Mouse (Mus musculus): ENCODE results near the gene Mapk8ip3. TPM values are rescaled to one million over a fixed set of nuclear protein-coding genes. Genes with fewer than 3 reads are reported as not detected.

The Mapk8ip3 gene
- polyA plus RNA-seq, 1 experiment, result 363 TPM

GRCm38 (mm10) chr17:24923246-24923645 is 13.5 kb downstream of the Mapk8ip3 start:
- H3K27me3 ChIP-seq (ENCODE audit: control insufficient read depth, insufficient read depth, low read length), result no peaks in the 10 kb centered on the region
- 88% methylated on average over 1 of the region's 1 CpGs for WGBS
- no peak for DNase-seq

GRCm38 (mm10) chr17:24913984-24914383 is 22.8 kb downstream of the Mapk8ip3 start:
- Histone ChIP-seq H3K4me3 (replicated peaks; ENCODE audit: insufficient read depth, low read depth, low read length) (no peak overlapping the region), H3K4me1 (ENCODE audit: control insufficient read depth, insufficient read depth, low read length) (no peaks in the 10 kb centered on the region), H3K27ac (ENCODE audit: insufficient read depth, low read length) (no peak overlapping the region), H3K27me3 (ENCODE audit: control insufficient read depth, insufficient read depth, low read length) (no peaks in the 10 kb centered on the region)
- TF ChIP-seq POLR2A (IDR thresholded peaks at IDR 0.05; ENCODE audit: borderline replicate concordance, insufficient read depth, low read length) (no peak), CTCF (IDR thresholded peaks at IDR 0.05; ENCODE audit: borderline replicate concordance, insufficient read depth, low read depth, low read length) (no peak)
- DNase-seq, result no peak

More at GRCm38 (mm10) chr17:24923246-24923645, 13.5 kb downstream of the Mapk8ip3 start:
- H3K4me1 ChIP-seq (ENCODE audit: control insufficient read depth, insufficient read depth, low read length), result no peaks in the 10 kb centered on the region; the same call in 1 of the 2 replicates
- H3K27ac ChIP-seq (ENCODE audit: insufficient read depth, low read length), result no peak overlapping the region
- TF ChIP-seq POLR2A (IDR thresholded peaks at IDR 0.05; ENCODE audit: borderline replicate concordance, insufficient read depth, low read length) (no peak), CTCF (IDR thresholded peaks at IDR 0.05; ENCODE audit: borderline replicate concordance, insufficient read depth, low read depth, low read length) (no peak)
- no peak overlapping the region for H3K4me3 ChIP-seq (replicated peaks; ENCODE audit: insufficient read depth, low read depth, low read length)

- no peaks in the 10 kb centered on the region for H3K4me1 ChIP-seq (ENCODE audit: control insufficient read depth, insufficient read depth, low read length)
- 80% methylated on average over 2 of the region's 2 CpGs for WGBS
- H3K4me3 ChIP-seq (replicated peaks; ENCODE audit: insufficient read depth, low read depth, low read length), result no peak overlapping the region
- TF ChIP-seq CTCF (IDR thresholded peaks at IDR 0.05; ENCODE audit: borderline replicate concordance, insufficient read depth, low read depth, low read length) (no peak), POLR2A (IDR thresholded peaks at IDR 0.05; ENCODE audit: borderline replicate concordance, insufficient read depth, low read length) (no peak)
- H3K27me3 ChIP-seq (ENCODE audit: control insufficient read depth, insufficient read depth, low read length), result no peaks in the 10 kb centered on the region
- H3K27ac ChIP-seq (ENCODE audit: insufficient read depth, low read length), result no peak overlapping the region
- DNase-seq, result peak in 1 of 2 experiments; percentile 5
Observed at GRCm38 (mm10) chr17:24907591-24907990, 29.2 kb downstream of the Mapk8ip3 start.

- H3K27ac ChIP-seq (ENCODE audit: insufficient read depth, low read length), result no peak overlapping the region
- no peaks in the 10 kb centered on the region for H3K27me3 ChIP-seq (ENCODE audit: control insufficient read depth, insufficient read depth, low read length)
- WGBS, result 91% methylated on average over 9 of the region's 9 CpGs
- no peak overlapping the region for H3K4me3 ChIP-seq (replicated peaks; ENCODE audit: insufficient read depth, low read depth, low read length)
- peaks cover 6% of the 10 kb centered on the region for H3K4me1 ChIP-seq (ENCODE audit: control insufficient read depth, insufficient read depth, low read length)
- TF ChIP-seq POLR2A (IDR thresholded peaks at IDR 0.05; ENCODE audit: borderline replicate concordance, insufficient read depth, low read length) (no peak), CTCF (IDR thresholded peaks at IDR 0.05; ENCODE audit: borderline replicate concordance, insufficient read depth, low read depth, low read length) (no peak)
- DNase-seq, result no peak
Observed at GRCm38 (mm10) chr17:24903767-24904166, 33.0 kb downstream of the Mapk8ip3 start.

GRCm38 (mm10) chr17:24902671-24903474 is 33.9 kb downstream of the Mapk8ip3 start:
- H3K4me3 ChIP-seq (replicated peaks; ENCODE audit: insufficient read depth, low read depth, low read length), result no peak overlapping the region
- no peak overlapping the region for H3K27ac ChIP-seq (ENCODE audit: insufficient read depth, low read length)
- peak in 1 of 2 experiments; percentile 44 for DNase-seq
- TF ChIP-seq POLR2A (IDR thresholded peaks at IDR 0.05; ENCODE audit: borderline replicate concordance, insufficient read depth, low read length), result no peak
- peak; percentile 28; the same call in 1 of the 2 replicates for TF ChIP-seq CTCF (IDR thresholded peaks at IDR 0.05; ENCODE audit: borderline replicate concordance, insufficient read depth, low read depth, low read length)
- H3K27me3 ChIP-seq (ENCODE audit: control insufficient read depth, insufficient read depth, low read length), result no peaks in the 10 kb centered on the region
- 59% methylated on average over 9 of the region's 9 CpGs for WGBS
- H3K4me1 ChIP-seq (ENCODE audit: control insufficient read depth, insufficient read depth, low read length), result peaks cover 14% of the 10 kb centered on the region

- Histone ChIP-seq H3K27me3 (ENCODE audit: control insufficient read depth, insufficient read depth, low read length) (no peaks in the 10 kb centered on the region), H3K27ac (ENCODE audit: insufficient read depth, low read length) (no peak overlapping the region), H3K4me3 (replicated peaks; ENCODE audit: insufficient read depth, low read depth, low read length) (no peak overlapping the region), H3K4me1 (ENCODE audit: control insufficient read depth, insufficient read depth, low read length) (peaks cover 22% of the 10 kb centered on the region)
- 89% methylated on average over 5 of the region's 5 CpGs for WGBS
- TF ChIP-seq POLR2A (IDR thresholded peaks at IDR 0.05; ENCODE audit: borderline replicate concordance, insufficient read depth, low read length) (no peak), CTCF (IDR thresholded peaks at IDR 0.05; ENCODE audit: borderline replicate concordance, insufficient read depth, low read depth, low read length) (no peak)
- DNase-seq, result no peak
Observed at GRCm38 (mm10) chr17:24902124-24902523, 34.7 kb downstream of the Mapk8ip3 start.

GRCm38 (mm10) chr17:24900014-24900413 is 36.8 kb downstream of the Mapk8ip3 start:
- TF ChIP-seq CTCF (IDR thresholded peaks at IDR 0.05; ENCODE audit: borderline replicate concordance, insufficient read depth, low read depth, low read length) (no peak), POLR2A (IDR thresholded peaks at IDR 0.05; ENCODE audit: borderline replicate concordance, insufficient read depth, low read length) (no peak)
- no peak for DNase-seq
- Histone ChIP-seq H3K27me3 (ENCODE audit: control insufficient read depth, insufficient read depth, low read length) (no peaks in the 10 kb centered on the region), H3K27ac (ENCODE audit: insufficient read depth, low read length) (no peak overlapping the region), H3K4me1 (ENCODE audit: control insufficient read depth, insufficient read depth, low read length) (peaks cover 24% of the 10 kb centered on the region), H3K4me3 (replicated peaks; ENCODE audit: insufficient read depth, low read depth, low read length) (no peak overlapping the region)
- 95% methylated on average over 6 of the region's 6 CpGs for WGBS

- Histone ChIP-seq H3K27ac (ENCODE audit: insufficient read depth, low read length) (no peak overlapping the region), H3K27me3 (ENCODE audit: control insufficient read depth, insufficient read depth, low read length) (no peaks in the 10 kb centered on the region), H3K4me3 (replicated peaks; ENCODE audit: insufficient read depth, low read depth, low read length) (no peak overlapping the region), H3K4me1 (ENCODE audit: control insufficient read depth, insufficient read depth, low read length) (peaks cover 24% of the 10 kb centered on the region)
- TF ChIP-seq POLR2A (IDR thresholded peaks at IDR 0.05; ENCODE audit: borderline replicate concordance, insufficient read depth, low read length) (no peak), CTCF (IDR thresholded peaks at IDR 0.05; ENCODE audit: borderline replicate concordance, insufficient read depth, low read depth, low read length) (no peak)
- DNase-seq, result peak in 1 of 2 experiments; percentile 26
- 27% methylated on average over 5 of the region's 5 CpGs for WGBS
Observed at GRCm38 (mm10) chr17:24899153-24899552, 37.6 kb downstream of the Mapk8ip3 start.

Data from cerebellum, adult 2 months (tissue).